Mouse (Mus musculus) embryonic facial prominence, embryonic 15.5 days (tissue): ENCODE measurements around the gene Nucb1. TPM values are rescaled to one million over a fixed set of nuclear protein-coding genes. Genes with fewer than 3 reads are reported as not detected.
"Not testable (repeated sequence)": the region's sequence is repeated elsewhere in the genome, so short reads cannot be mapped to it uniquely, and the experiment has no call there.

Experiments
- ATAC-seq: fragments of 200-750 bp; cut with Nextera tagmentation; 2 replicates; pipeline ENCODE4 v1.8.0; 2017; ENCODE audit warnings: low read depth, moderate TSS enrichment; ENCODE audit not compliant: insufficient number of reproducible peaks, low FRiP score, low TSS enrichment
- H3K27ac ChIP-seq: fragments of 300-500 bp; sonication (generic); replicated peaks from 2 replicates; pipeline ENCODE4 v1.5.1; 2015; ENCODE audit warnings: mild to moderate bottlenecking, inconsistent platforms
- H3K27me3 ChIP-seq: fragments of 300-500 bp; sonication (generic); 2 replicates; pipeline ENCODE4 v1.6.1; 2015; ENCODE audit warnings: inconsistent platforms
- H3K36me3 ChIP-seq: fragments of 300-500 bp; sonication (generic); 2 replicates; pipeline ENCODE4 v1.6.1; 2015; ENCODE audit warnings: mild to moderate bottlenecking, inconsistent platforms
- H3K4me1 ChIP-seq: fragments of 300-500 bp; sonication (generic); 2 replicates; pipeline ENCODE4 v1.6.1; 2015; ENCODE audit warnings: inconsistent platforms
- H3K4me2 ChIP-seq: fragments of 300-500 bp; sonication (generic); replicated peaks from 2 replicates; pipeline ENCODE4 v1.6.1; 2015; ENCODE audit warnings: mild to moderate bottlenecking, inconsistent platforms
- H3K4me3 ChIP-seq: fragments of 300-500 bp; sonication (generic); replicated peaks from 2 replicates; pipeline ENCODE4 v1.5.1; 2015; ENCODE audit warnings: mild to moderate bottlenecking, inconsistent platforms
- H3K9ac ChIP-seq: fragments of 300-500 bp; sonication (generic); 2 replicates; pipeline ENCODE4 v1.6.1; 2015; ENCODE audit warnings: inconsistent platforms
- H3K9me3 ChIP-seq: fragments of 300-500 bp; sonication (generic); replicated peaks from 2 replicates; pipeline ENCODE4 v1.6.1; 2016; ENCODE audit warnings: inconsistent platforms
- WGBS: fragments of 180-500 bp; shearing (Covaris S2); methylation state at CpG from one replicate; pipeline ENCODE4 v1.1.7; 2015; 5-methylcytosine and 5-hydroxymethylcytosine counted together
- polyA plus RNA-seq: library from polyadenylated mRNA; unstranded; fragments of >200 nt; fragmentation: Nextera tagmentation; extraction: Ambion mirVana; gene quantifications from 2 replicates; pipeline ENCODE4 v1.2.1, GENCODE M21; 2015

Gene Nucb1
- polyA plus RNA-seq, 1 experiment from 2014 or later: 262 TPM

GRCm38 (mm10) chr7:45460377-45460776, 49.8 kb downstream of the Nucb1 start:
- 74% methylated on average over 7 of the region's 7 CpGs for WGBS
- peak overlapping the region; percentile 91 for H3K27ac ChIP-seq
- no peak for ATAC-seq
- peak overlapping the region; percentile 77 for H3K4me3 ChIP-seq
- no peak overlapping the region for H3K9ac ChIP-seq
- peaks cover 48% of the 10 kb centered on the region for H3K4me1 ChIP-seq
- no peaks in the 10 kb centered on the region for H3K9me3 ChIP-seq
- no peaks in the 10 kb centered on the region for H3K27me3 ChIP-seq
- peaks cover 47% of the 10 kb centered on the region for H3K36me3 ChIP-seq
- H3K4me2 ChIP-seq: peak overlapping the region; percentile 54

- peak within 1 kb of the TSS; percentile 95 for H3K27ac ChIP-seq
- ATAC-seq: peak; percentile 96
- peak within 1 kb of the TSS; percentile 72 for H3K4me2 ChIP-seq
- H3K27me3 ChIP-seq, H3K9me3 ChIP-seq: not testable (repeated sequence)
- peak within 1 kb of the TSS; percentile 65 for H3K9ac ChIP-seq
- under 1% methylated on average over 30 of the region's 37 CpGs for WGBS
- H3K4me1 ChIP-seq: peaks cover 46% of the 10 kb centered on the region
- H3K4me3 ChIP-seq: peak within 1 kb of the TSS; percentile 77
- H3K36me3 ChIP-seq: peaks cover 47% of the 10 kb centered on the region
Observed at GRCm38 (mm10) chr7:45459564-45460140, 50.6 kb downstream of the Nucb1 start, which contains the start of gene Ftl1. Gene Ftl1, minus strand, starts transcription at chr7:45459884.

GRCm38 (mm10) chr7:45458748-45459563, 51.2 kb downstream of the Nucb1 start:
- Histone ChIP-seq H3K9ac (peak overlapping the region; percentile 65), H3K4me1 (peaks cover 46% of the 10 kb centered on the region), H3K36me3 (peaks cover 47% of the 10 kb centered on the region), H3K4me3 (peak overlapping the region; percentile 77), H3K9me3 (no peaks in the 10 kb centered on the region), H3K4me2 (peak overlapping the region; percentile 72), H3K27me3 (no peaks in the 10 kb centered on the region), H3K27ac (peak overlapping the region; percentile 95)
- WGBS: under 1% methylated on average over 43 of the region's 43 CpGs
- peak; percentile 74 for ATAC-seq

- Histone ChIP-seq H3K27me3 (no peaks in the 10 kb centered on the region), H3K36me3 (peaks cover 44% of the 10 kb centered on the region), H3K9ac (no peak overlapping the region), H3K4me3 (peak overlapping the region; percentile 77), H3K4me2 (peak overlapping the region; percentile 72), H3K9me3 (no peaks in the 10 kb centered on the region), H3K27ac (peak overlapping the region; percentile 71), H3K4me1 (peaks cover 46% of the 10 kb centered on the region)
- 56% methylated on average over 10 of the region's 10 CpGs for WGBS
- ATAC-seq: no peak
Observed at GRCm38 (mm10) chr7:45457204-45458060, 52.8 kb downstream of the Nucb1 start.

GRCm38 (mm10) chr7:45456721-45457203, 53.4 kb downstream of the Nucb1 start:
- 45% methylated on average over 9 of the region's 9 CpGs for WGBS
- Histone ChIP-seq H3K27ac (peak overlapping the region; percentile 71), H3K9me3 (no peaks in the 10 kb centered on the region), H3K9ac (no peak overlapping the region), H3K27me3 (no peaks in the 10 kb centered on the region), H3K36me3 (peaks cover 48% of the 10 kb centered on the region), H3K4me2 (peak overlapping the region; percentile 72; the same call in 1 of the 2 replicates), H3K4me3 (peak overlapping the region; percentile 77), H3K4me1 (peaks cover 43% of the 10 kb centered on the region)
- ATAC-seq: no peak

GRCm38 (mm10) chr7:45455932-45456696, 54.1 kb downstream of the Nucb1 start:
- no peak overlapping the region for H3K4me3 ChIP-seq
- no peak overlapping the region for H3K4me2 ChIP-seq
- no peak overlapping the region for H3K9ac ChIP-seq
- peak overlapping the region; percentile 17; the same call in 1 of the 2 replicates for H3K27ac ChIP-seq
- H3K9me3 ChIP-seq: no peaks in the 10 kb centered on the region
- H3K27me3 ChIP-seq: no peaks in the 10 kb centered on the region
- ATAC-seq: no peak
- H3K4me1 ChIP-seq: peaks cover 38% of the 10 kb centered on the region
- peaks cover 50% of the 10 kb centered on the region for H3K36me3 ChIP-seq
- 60% methylated on average over 13 of the region's 13 CpGs for WGBS

GRCm38 (mm10) chr7:45454971-45455370, 55.2 kb downstream of the Nucb1 start:
- H3K9me3 ChIP-seq: no peaks in the 10 kb centered on the region
- H3K4me1 ChIP-seq: peaks cover 27% of the 10 kb centered on the region
- H3K9ac ChIP-seq: no peak overlapping the region
- peaks cover 54% of the 10 kb centered on the region for H3K36me3 ChIP-seq
- no peak overlapping the region for H3K4me3 ChIP-seq
- H3K27ac ChIP-seq: no peak overlapping the region
- H3K27me3 ChIP-seq: no peaks in the 10 kb centered on the region
- ATAC-seq: no peak
- 90% methylated on average over 15 of the region's 15 CpGs for WGBS
- H3K4me2 ChIP-seq: no peak overlapping the region

GRCm38 (mm10) chr7:45451344-45451982, 58.7 kb downstream of the Nucb1 start:
- Histone ChIP-seq H3K36me3 (peaks cover 52% of the 10 kb centered on the region), H3K4me3 (no peak overlapping the region), H3K4me2 (no peak overlapping the region), H3K4me1 (peaks cover 4% of the 10 kb centered on the region; the same call in 1 of the 2 replicates), H3K9me3 (no peaks in the 10 kb centered on the region), H3K27me3 (no peaks in the 10 kb centered on the region), H3K9ac (no peak overlapping the region), H3K27ac (no peak overlapping the region)
- 54% methylated on average over 23 of the region's 23 CpGs for WGBS
- no peak for ATAC-seq

GRCm38 (mm10) chr7:45449974-45450373, 60.2 kb downstream of the Nucb1 start:
- no peak overlapping the region for H3K4me3 ChIP-seq
- H3K36me3 ChIP-seq: peaks cover 57% of the 10 kb centered on the region
- no peak overlapping the region for H3K9ac ChIP-seq
- H3K27ac ChIP-seq: no peak overlapping the region
- H3K9me3 ChIP-seq: no peaks in the 10 kb centered on the region
- H3K4me2 ChIP-seq: no peak overlapping the region
- no peaks in the 10 kb centered on the region for H3K27me3 ChIP-seq
- 87% methylated on average over 1 of the region's 1 CpGs for WGBS
- no peaks in the 10 kb centered on the region for H3K4me1 ChIP-seq
- no peak for ATAC-seq

GRCm38 (mm10) chr7:45447325-45447990, 62.7 kb downstream of the Nucb1 start:
- Histone ChIP-seq H3K4me2 (no peak overlapping the region), H3K4me3 (no peak overlapping the region), H3K9ac (no peak overlapping the region), H3K9me3 (no peaks in the 10 kb centered on the region), H3K27me3 (no peaks in the 10 kb centered on the region), H3K36me3 (peaks cover 63% of the 10 kb centered on the region), H3K4me1 (no peaks in the 10 kb centered on the region), H3K27ac (no peak overlapping the region)
- no peak for ATAC-seq
- WGBS: 33% methylated on average over 11 of the region's 11 CpGs
